Mouse (Mus musculus) lung, adult 2 months (tissue): Measurements from ENCODE around the gene Susd6. TPM values are rescaled to one million over a fixed set of nuclear protein-coding genes. Genes with fewer than 3 reads are reported as not detected.

ENCODE experiments used
- DNase-seq: peaks from one replicate; pipeline ENCODE4 v3.0.0; 2022
- H3K4me1 ChIP-seq: fragments of 200-500 bp; 2 replicates; pipeline ENCODE4 v1.6.1; 2011; ENCODE audit warnings: low read length; ENCODE audit not compliant: control insufficient read depth, insufficient read depth
- H3K4me3 ChIP-seq: fragments of 200-500 bp; replicated peaks from 2 replicates; pipeline ENCODE3; 2011; ENCODE audit warnings: low read depth, mild to moderate bottlenecking, control low read depth, low read length; ENCODE audit errors: extremely low read depth
- CTCF ChIP-seq: fragments of 200-500 bp; IDR thresholded peaks from 2 replicates; pipeline ENCODE4 v1.5.1; 2011; ENCODE audit warnings: mild to moderate bottlenecking, low read length, control low read depth; ENCODE audit not compliant: insufficient read depth
- POLR2A ChIP-seq: fragments of 200-500 bp; IDR thresholded peaks from 2 replicates; pipeline ENCODE4 v1.6.1; 2011; ENCODE audit warnings: low read depth, mild to moderate bottlenecking, control low read depth, low read length, borderline replicate concordance; ENCODE audit errors: extremely low read depth
- WGBS: fragments of 180-500 bp; shearing (Covaris S2); methylation state at CpG from one replicate; pipeline ENCODE4 v1.1.7; 2018; 5-methylcytosine and 5-hydroxymethylcytosine counted together
- polyA plus RNA-seq: library from polyadenylated mRNA; depleted of rRNA; stranded (reverse); fragments of >200 nt; gene quantifications from 2 replicates; pipeline ENCODE4 v1.2.3, GENCODE M21; 2012

The Susd6 gene
- polyA plus RNA-seq, 1 experiment = 83.3 TPM

DNA sequence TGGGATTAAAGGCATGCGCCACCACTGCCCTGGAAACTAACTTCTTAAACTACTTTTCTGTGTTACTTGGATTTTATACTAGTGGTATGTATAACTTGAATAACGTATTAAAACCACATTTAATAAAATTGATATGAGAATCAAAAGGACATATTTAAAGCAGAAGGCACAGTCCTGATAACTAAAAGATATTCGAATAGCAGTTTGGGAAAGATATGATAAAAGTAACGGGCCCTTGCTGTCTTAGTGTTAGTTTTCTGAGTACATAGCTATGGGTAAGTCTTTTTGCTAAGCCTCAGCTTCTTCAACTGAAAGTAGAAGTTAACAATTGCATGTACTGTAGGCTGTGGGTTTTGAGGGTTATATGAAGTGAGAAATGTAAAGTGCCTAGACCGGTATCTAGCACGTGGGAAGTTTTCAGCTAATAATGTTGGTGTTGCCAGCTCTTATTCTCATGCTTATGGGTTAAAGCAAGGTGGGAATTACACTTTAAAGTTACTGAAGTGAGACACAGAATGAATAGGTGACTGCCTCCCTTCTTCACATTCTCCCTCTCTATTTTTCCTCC is 14.6 kb downstream of the Susd6 start:
- DNase-seq = no peak
- Histone ChIP-seq H3K4me3 (no peak overlapping the region), H3K4me1 (peaks cover 33% of the 10 kb centered on the region)
- WGBS = 82% methylated on average over 6 of the region's 6 CpGs
- no peak for TF ChIP-seq CTCF
- no peak for TF ChIP-seq POLR2A

DNA sequence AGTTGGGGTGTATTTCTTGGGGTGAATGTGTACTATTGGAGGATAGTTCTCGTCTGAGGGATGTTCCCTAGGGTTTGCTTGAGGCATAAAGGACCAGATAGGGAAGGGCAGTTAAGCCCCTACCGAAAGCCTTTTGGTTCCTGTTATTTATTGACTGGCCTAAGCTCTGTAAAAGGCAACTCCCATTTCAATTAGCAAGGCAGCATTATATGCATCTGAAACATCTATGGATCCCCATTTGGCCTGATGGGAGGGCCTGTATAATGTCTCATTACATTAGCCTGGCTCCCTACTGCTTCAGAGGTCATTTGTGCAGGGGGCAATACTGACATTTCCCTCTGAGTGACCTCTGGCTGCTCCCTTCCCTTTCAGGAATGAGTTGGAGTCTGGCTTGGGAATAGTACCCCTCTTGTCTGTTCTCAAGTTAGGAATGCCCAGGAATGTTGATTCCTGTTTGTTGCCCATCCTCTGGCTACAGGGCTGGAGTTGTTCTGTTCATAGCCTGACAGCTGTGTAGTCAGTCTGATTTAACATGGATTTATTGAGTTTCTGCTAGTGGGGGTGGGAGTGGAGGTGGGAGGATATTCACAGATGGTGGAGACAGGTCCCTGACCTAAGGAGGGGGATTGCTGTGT is 17.3 kb downstream of the Susd6 start:
- 74% methylated on average over 2 of the region's 2 CpGs for WGBS
- DNase-seq = no peak
- peaks cover 55% of the 10 kb centered on the region for H3K4me1 ChIP-seq
- no peak for TF ChIP-seq POLR2A
- TF ChIP-seq CTCF = no peak
- H3K4me3 ChIP-seq = no peak overlapping the region

GRCm38 (mm10) chr12:80810005-80810404 is 19.7 kb downstream of the Susd6 start:
- DNase-seq = no peak
- H3K4me3 ChIP-seq = no peak overlapping the region
- 10% methylated on average over 2 of the region's 2 CpGs for WGBS
- peaks cover 50% of the 10 kb centered on the region for H3K4me1 ChIP-seq
- TF ChIP-seq CTCF (no peak), POLR2A (no peak)

GRCm38 (mm10) chr12:80811646-80812509 is 21.6 kb downstream of the Susd6 start:
- no peak for TF ChIP-seq CTCF
- no peak for TF ChIP-seq POLR2A
- WGBS = 19% methylated on average over 6 of the region's 6 CpGs
- Histone ChIP-seq H3K4me3 (no peak overlapping the region), H3K4me1 (peaks cover 62% of the 10 kb centered on the region)
- DNase-seq = no peak

- Histone ChIP-seq H3K4me1 (peaks cover 63% of the 10 kb centered on the region), H3K4me3 (no peak overlapping the region)
- WGBS = 27% methylated on average over 1 of the region's 1 CpGs
- DNase-seq = no peak
- TF ChIP-seq CTCF (no peak), POLR2A (no peak)
Observed at GRCm38 (mm10) chr12:80812510-80812820, 22.2 kb downstream of the Susd6 start.

DNA sequence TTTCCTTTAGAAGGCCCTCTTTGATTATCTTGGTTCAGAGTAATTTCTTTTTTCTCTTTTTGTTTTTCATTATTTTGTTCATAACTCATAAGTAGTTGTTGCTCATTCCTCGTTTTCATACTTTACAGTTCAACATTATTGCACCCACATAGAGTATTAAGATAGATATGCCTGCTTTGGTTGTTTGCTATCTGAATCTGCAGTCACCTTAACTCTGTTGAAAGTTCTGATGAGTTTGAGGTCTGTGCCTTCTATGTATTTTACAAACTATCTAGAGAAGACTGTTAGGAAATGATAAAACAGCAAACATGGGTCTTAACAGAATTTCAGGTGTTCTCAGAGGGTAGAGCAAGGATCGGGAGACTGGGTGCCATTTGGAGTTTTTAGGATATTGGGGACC is 23.1 kb downstream of the Susd6 start:
- peaks cover 63% of the 10 kb centered on the region for H3K4me1 ChIP-seq
- TF ChIP-seq POLR2A (no peak), CTCF (no peak)
- no peak for DNase-seq
- no peak overlapping the region for H3K4me3 ChIP-seq
- 84% methylated on average over 2 of the region's 2 CpGs for WGBS

- no peak for TF ChIP-seq CTCF
- TF ChIP-seq POLR2A = no peak
- peaks cover 64% of the 10 kb centered on the region for H3K4me1 ChIP-seq
- WGBS = 84% methylated on average over 4 of the region's 4 CpGs
- DNase-seq = no peak
- no peak overlapping the region for H3K4me3 ChIP-seq
Observed at GRCm38 (mm10) chr12:80813872-80814271, 23.6 kb downstream of the Susd6 start.

- H3K4me1 ChIP-seq = peaks cover 60% of the 10 kb centered on the region
- H3K4me3 ChIP-seq = no peak overlapping the region
- TF ChIP-seq POLR2A = no peak
- no peak for TF ChIP-seq CTCF
- 36% methylated on average over 3 of the region's 3 CpGs for WGBS
- no peak for DNase-seq
Observed at GRCm38 (mm10) chr12:80814529-80814928, 24.2 kb downstream of the Susd6 start.

GRCm38 (mm10) chr12:80815298-80815697 is 25.0 kb downstream of the Susd6 start:
- no peak for DNase-seq
- peaks cover 59% of the 10 kb centered on the region for H3K4me1 ChIP-seq
- 36% methylated on average over 1 of the region's 1 CpGs for WGBS
- TF ChIP-seq POLR2A = no peak
- TF ChIP-seq CTCF = no peak
- H3K4me3 ChIP-seq = no peak overlapping the region
